Mouse (Mus musculus) myocyte (in vitro differentiated cells): ENCODE results near the gene Lbh. TPM values are rescaled to one million over a fixed set of nuclear protein-coding genes. Genes with fewer than 3 reads are reported as not detected.

Experiments used
- H3K27me3 ChIP-seq: one replicate; pipeline ENCODE4 v1.6.1; 2011; ENCODE audit not compliant: control insufficient read depth, insufficient read depth, insufficient read length
- H3K36me3 ChIP-seq: one replicate; pipeline ENCODE4 v1.6.1; 2011; ENCODE audit not compliant: control insufficient read depth, insufficient read depth
- H3K4me2 ChIP-seq: one replicate; pipeline ENCODE4 v1.6.1; 2011; ENCODE audit warnings: low read depth, control low read depth
- H3K4me3 ChIP-seq: one replicate; pipeline ENCODE4 v1.5.1; 2011; ENCODE audit warnings: mild to moderate bottlenecking, control low read depth, moderate library complexity
- H3K79me2 ChIP-seq: one replicate; pipeline ENCODE4 v1.6.1; 2011; ENCODE audit not compliant: control insufficient read depth, insufficient read depth
- H3ac ChIP-seq: one replicate; pipeline ENCODE4 v1.6.1; 2011; ENCODE audit not compliant: control insufficient read depth, insufficient read length
- CEBPB ChIP-seq: IDR thresholded peaks from 2 replicates; pipeline ENCODE4 v1.6.1; 2011; ENCODE audit warnings: mild to moderate bottlenecking, moderate library complexity; ENCODE audit not compliant: poor library complexity, insufficient read depth, severe bottlenecking
- E2F4 ChIP-seq: IDR thresholded peaks from one replicate; pipeline ENCODE4 v1.6.1; 2011; ENCODE audit warnings: mild to moderate bottlenecking, control low read depth, moderate library complexity; ENCODE audit not compliant: insufficient read depth
- MAX ChIP-seq: IDR thresholded peaks from one replicate; pipeline ENCODE4 v1.6.1; 2011; ENCODE audit warnings: low read depth, mild to moderate bottlenecking, control low read depth
- MYOD1 ChIP-seq, 3 experiments: IDR thresholded peaks; one replicate each; pipeline ENCODE4 v1.6.1; 2011; ENCODE audit warnings: control low read depth in 2 of 3, low read depth in 2 of 3, mild to moderate bottlenecking in 2 of 3, moderate library complexity in 1 of 3; ENCODE audit not compliant: insufficient read length in 2 of 3, control insufficient read depth in 1 of 3
- MYOG ChIP-seq, 3 experiments: IDR thresholded peaks; one replicate each; pipeline ENCODE4 v1.6.1; 2011; ENCODE audit warnings: control low read depth in 2 of 3, low read depth in 2 of 3, mild to moderate bottlenecking in 2 of 3; ENCODE audit not compliant: insufficient read length in 2 of 3, control insufficient read depth in 1 of 3, insufficient read depth in 1 of 3
- POLR2A ChIP-seq: IDR thresholded peaks from one replicate; pipeline ENCODE4 v1.6.1; 2011; ENCODE audit warnings: low read depth, mild to moderate bottlenecking, control low read depth, moderate library complexity; ENCODE audit not compliant: insufficient read length
- POLR2AphosphoS2 ChIP-seq: IDR thresholded peaks from one replicate; pipeline ENCODE4 v1.6.1; 2011; ENCODE audit warnings: low read depth, control low read depth; ENCODE audit not compliant: insufficient read length
- REST ChIP-seq: IDR thresholded peaks from one replicate; pipeline ENCODE4 v1.6.1; 2011; ENCODE audit warnings: mild to moderate bottlenecking, control low read depth, moderate library complexity; ENCODE audit not compliant: insufficient read depth, insufficient read length
- SRF ChIP-seq: IDR thresholded peaks from one replicate; pipeline ENCODE4 v1.6.1; 2011; ENCODE audit warnings: low read depth; ENCODE audit not compliant: control insufficient read depth, insufficient read length
- TCF12 ChIP-seq: IDR thresholded peaks from one replicate; pipeline ENCODE4 v1.6.1; 2011; ENCODE audit warnings: mild to moderate bottlenecking, control low read depth; ENCODE audit not compliant: poor library complexity, insufficient read depth, severe bottlenecking
- TCF3 ChIP-seq: IDR thresholded peaks from one replicate; pipeline ENCODE4 v1.6.1; 2011; ENCODE audit warnings: low read depth, control low read depth; ENCODE audit not compliant: insufficient read length
- USF1 ChIP-seq: IDR thresholded peaks from one replicate; pipeline ENCODE4 v1.6.1; 2011; ENCODE audit warnings: low read depth, mild to moderate bottlenecking, control low read depth, moderate library complexity
- polyA plus RNA-seq: library from polyadenylated mRNA; unstranded; fragments of >200 nt; fragmentation: generic; extraction: Trizol; gene quantifications from one replicate; pipeline ENCODE4 v1.2.1, GENCODE M21; 2012; ENCODE audit warnings: missing spikeins

The Lbh gene
- polyA plus RNA-seq, 1 experiment = 29.8 TPM

DNA sequence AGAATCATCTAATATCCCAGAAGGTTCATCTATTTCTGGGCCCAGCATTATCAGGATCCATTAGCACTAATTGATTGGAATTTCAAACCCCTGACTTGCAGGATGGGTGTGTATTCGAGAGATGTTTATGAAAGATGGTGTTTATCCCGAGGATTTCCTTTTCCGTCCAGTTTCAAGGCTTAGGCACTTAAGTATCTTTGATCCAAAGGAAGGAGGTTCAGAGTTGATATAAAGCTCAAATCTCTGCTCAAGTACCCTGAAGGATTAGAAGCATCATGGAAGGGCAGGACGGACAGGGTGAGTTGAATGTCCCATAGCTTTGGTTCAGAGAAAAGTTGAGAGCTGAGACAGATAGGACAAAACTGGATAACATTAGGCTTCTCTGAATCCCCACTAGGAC is 15.0 kb downstream of the Lbh start:
- no peak overlapping the region for H3ac ChIP-seq
- H3K4me2 ChIP-seq = no peak overlapping the region
- H3K79me2 ChIP-seq = peaks cover 91% of the 10 kb centered on the region
- H3K27me3 ChIP-seq = no peaks in the 10 kb centered on the region
- no peak overlapping the region for H3K4me3 ChIP-seq
- TF ChIP-seq E2F4 (no peak), MAX (no peak), CEBPB (no peak)
- peaks cover 33% of the 10 kb centered on the region for H3K36me3 ChIP-seq

DNA sequence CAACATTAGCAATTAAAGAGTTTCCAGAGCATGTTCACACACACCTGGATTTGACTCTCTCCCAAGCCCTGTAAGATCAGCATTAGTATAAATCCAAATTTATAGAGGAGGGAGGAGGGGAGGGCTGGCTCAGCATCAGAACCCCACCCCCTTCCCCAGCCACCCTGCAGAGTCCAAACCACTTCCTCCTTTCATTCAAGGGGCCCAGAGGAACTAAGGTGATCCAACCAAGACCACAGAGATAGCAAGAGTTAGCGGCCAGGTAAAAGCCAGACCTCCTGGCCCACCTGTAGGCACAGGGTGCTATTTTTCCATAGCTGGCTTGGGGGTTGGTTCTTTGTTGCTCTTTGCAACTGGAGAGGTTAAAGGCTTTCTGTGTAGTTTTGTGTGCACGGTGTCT is 16.0 kb downstream of the Lbh start:
- Histone ChIP-seq H3K27me3 (no peaks in the 10 kb centered on the region), H3K79me2 (peaks cover 81% of the 10 kb centered on the region), H3ac (no peak overlapping the region), H3K4me3 (no peak overlapping the region), H3K4me2 (no peak overlapping the region), H3K36me3 (peaks cover 35% of the 10 kb centered on the region)
- TF ChIP-seq POLR2A (no peak), E2F4 (no peak), MYOD1 (IDR thresholded peaks at IDR 0.05; ENCODE audit: control insufficient read depth in 1 of 3, insufficient read length in 2 of 3, low read depth in 2 of 3) (no peak), SRF (no peak), CEBPB (no peak), TCF12 (no peak), MAX (no peak), POLR2AphosphoS2 (no peak), TCF3 (no peak), REST (no peak), MYOG (IDR thresholded peaks at IDR 0.05; ENCODE audit: control insufficient read depth in 1 of 3, insufficient read depth in 1 of 3, insufficient read length in 2 of 3, low read depth in 2 of 3) (no peak), USF1 (no peak)

GRCm38 (mm10) chr17:72934653-72935052 is 16.5 kb downstream of the Lbh start:
- H3K27me3 ChIP-seq = no peaks in the 10 kb centered on the region
- no peak overlapping the region for H3K4me3 ChIP-seq
- no peak for TF ChIP-seq REST
- TF ChIP-seq TCF12 = no peak
- TF ChIP-seq MYOG (IDR thresholded peaks at IDR 0.05; ENCODE audit: control insufficient read depth in 1 of 3, insufficient read depth in 1 of 3, insufficient read length in 2 of 3, low read depth in 2 of 3) = no peak
- TF ChIP-seq POLR2AphosphoS2 = no peak
- TF ChIP-seq TCF3 = no peak
- TF ChIP-seq MAX = no peak
- TF ChIP-seq USF1 = no peak
- no peak for TF ChIP-seq E2F4
- no peak for TF ChIP-seq CEBPB
- TF ChIP-seq POLR2A = no peak
- no peak for TF ChIP-seq SRF
- no peak for TF ChIP-seq MYOD1 (IDR thresholded peaks at IDR 0.05; ENCODE audit: control insufficient read depth in 1 of 3, insufficient read length in 2 of 3, low read depth in 2 of 3)
- H3K36me3 ChIP-seq = peaks cover 36% of the 10 kb centered on the region
- H3ac ChIP-seq = no peak overlapping the region
- H3K4me2 ChIP-seq = no peak overlapping the region
- peaks cover 76% of the 10 kb centered on the region for H3K79me2 ChIP-seq

- Histone ChIP-seq H3K79me2 (peaks cover 65% of the 10 kb centered on the region), H3K4me3 (no peak overlapping the region), H3K27me3 (no peaks in the 10 kb centered on the region), H3ac (no peak overlapping the region), H3K36me3 (peaks cover 38% of the 10 kb centered on the region), H3K4me2 (no peak overlapping the region)
- TF ChIP-seq POLR2AphosphoS2 = no peak
- no peak for TF ChIP-seq TCF12
- TF ChIP-seq USF1 = no peak
- TF ChIP-seq REST = no peak
- TF ChIP-seq E2F4 = no peak
- TF ChIP-seq POLR2A = no peak
- TF ChIP-seq SRF = no peak
- no peak for TF ChIP-seq MYOD1 (IDR thresholded peaks at IDR 0.05; ENCODE audit: control insufficient read depth in 1 of 3, insufficient read length in 2 of 3, low read depth in 2 of 3)
Observed at GRCm38 (mm10) chr17:72935921-72936320, 17.8 kb downstream of the Lbh start.

DNA sequence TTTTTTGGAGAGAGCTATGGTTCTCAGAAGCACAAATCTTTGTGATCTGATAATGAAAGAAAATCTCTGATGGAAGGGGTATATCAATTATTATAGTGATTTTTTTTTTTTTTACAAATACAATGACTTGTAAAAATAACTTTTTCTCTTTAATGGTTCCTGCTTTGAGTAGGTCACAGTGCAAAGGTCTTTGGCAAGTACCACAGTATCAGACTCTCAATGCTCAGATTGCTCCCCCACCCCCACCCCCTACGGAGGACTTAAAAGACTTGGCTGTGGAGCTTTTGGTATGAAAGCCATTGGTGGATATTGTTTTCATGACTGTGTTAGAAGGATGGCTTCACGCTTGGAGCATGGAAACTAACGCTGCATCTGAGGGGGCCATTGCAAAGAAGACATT is 18.2 kb downstream of the Lbh start:
- Histone ChIP-seq H3K79me2 (peaks cover 61% of the 10 kb centered on the region), H3ac (no peak overlapping the region), H3K4me2 (no peak overlapping the region), H3K4me3 (no peak overlapping the region), H3K27me3 (no peaks in the 10 kb centered on the region), H3K36me3 (peaks cover 40% of the 10 kb centered on the region)
- no peak for TF ChIP-seq MYOG (IDR thresholded peaks at IDR 0.05; ENCODE audit: control insufficient read depth in 1 of 3, insufficient read depth in 1 of 3, insufficient read length in 2 of 3, low read depth in 2 of 3)
- no peak for TF ChIP-seq MYOD1 (IDR thresholded peaks at IDR 0.05; ENCODE audit: control insufficient read depth in 1 of 3, insufficient read length in 2 of 3, low read depth in 2 of 3)
- TF ChIP-seq SRF = no peak
- no peak for TF ChIP-seq POLR2AphosphoS2
- no peak for TF ChIP-seq USF1
- no peak for TF ChIP-seq MAX
- no peak for TF ChIP-seq E2F4
